ENCODE assay signal across 19 mouse cellular contexts in the genomic region with DNA sequence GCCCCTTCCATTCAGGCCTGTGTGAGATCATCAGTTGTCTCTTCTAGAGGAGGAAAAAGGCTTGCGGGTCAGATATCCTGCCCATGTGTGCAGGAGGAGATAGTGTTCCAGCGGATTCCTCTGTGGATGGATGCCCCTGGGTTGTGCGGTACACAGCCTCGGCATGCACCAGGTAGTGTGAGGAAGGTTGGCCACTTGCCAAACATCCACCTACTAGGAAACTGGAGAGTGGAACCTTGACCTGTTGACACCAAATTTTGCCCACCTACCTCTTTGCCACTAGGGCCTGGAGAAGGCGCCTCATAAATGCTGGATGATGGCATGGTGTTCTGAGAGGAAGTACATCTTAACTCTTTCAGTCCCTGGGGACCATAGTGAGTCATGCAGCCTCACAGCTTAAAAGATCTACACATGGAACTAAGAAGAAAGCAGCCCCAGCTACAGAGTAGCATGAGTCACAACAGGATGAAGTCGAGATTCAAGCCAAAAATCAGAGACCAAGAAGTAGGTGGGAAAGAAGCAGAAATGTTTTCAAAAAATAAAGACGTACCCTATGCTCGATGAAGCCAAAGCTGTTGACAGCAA. TPM values are rescaled to one million over a fixed set of nuclear protein-coding genes. Genes with fewer than 3 reads are reported as not detected.
DNase-seq lines count a peak whose midpoint lies in the region; ATAC-seq and TF ChIP-seq lines count a peak whose summit lies in the region.
"Had no signal": no experiment of that assay in that cellular context is flagged by ENCODE, and none has a peak within 500 bp of the region (broad histone marks: within the 10 kb centered on the region; RNA-seq: fewer than 3 reads in every experiment).

No protein-coding gene starts in this region.

- no peaks in the 10 kb centered on the region for H3K27me3 ChIP-seq in heart, embryonic 11.5 days (ENCODE audit: control insufficient read depth, insufficient read depth, low read length)
- no peaks in the 10 kb centered on the region; the same call in 1 of the 2 replicates for H3K27me3 ChIP-seq in cerebellum, adult 2 months (ENCODE audit: control insufficient read depth, insufficient read depth, low read length)
- H3K27me3 ChIP-seq: hindbrain, embryonic 13.5 days; kidney, embryonic 15.5 days; limb, embryonic 12.5 days; neural tube, embryonic 12.5 days had no signal

- DNase-seq in heart, adult 8-10 months (ENCODE audit: low spot score): peak; percentile 34
- no peak for DNase-seq in heart, postnatal 14 days
- peak; percentile 22 for DNase-seq in right cerebral cortex, adult 18-20 months
- no peak for DNase-seq in right cerebral cortex, postnatal 14 days
- DNase-seq in telencephalon, adult 2 months (ENCODE audit: low read depth, low spot score): peak; percentile 19
- DNase-seq in thymus, postnatal 4 days: no peak
- DNase-seq in cerebellum, adult 2 months: no peak
- DNase-seq: cerebellum, postnatal 36 days; gastrocnemius, adult 2 months; right cerebral cortex, postnatal 25 days; thymus, adult 2 months had no signal

- intact Hi-C loops in heart, postnatal 14 days (cut with DNase I): no loop called here

- no peak overlapping the region for H3K27ac ChIP-seq in heart, embryonic 11.5 days (ENCODE audit: low read depth, low read length)
- H3K27ac ChIP-seq in cerebellum, adult 2 months (ENCODE audit: insufficient read depth, low read length): no peak overlapping the region
- H3K27ac ChIP-seq: gastrocnemius, adult 2 months; hindbrain, embryonic 13.5 days; kidney, embryonic 15.5 days; limb, embryonic 12.5 days; liver, embryonic 14.5 days; neural tube, embryonic 12.5 days had no signal

- no peak overlapping the region for H3K4me2 ChIP-seq in heart, embryonic 11.5 days
- H3K4me2 ChIP-seq: hindbrain, embryonic 13.5 days; kidney, embryonic 15.5 days; limb, embryonic 12.5 days; neural tube, embryonic 12.5 days had no signal

- no peak overlapping the region for H3K9ac ChIP-seq in heart, embryonic 11.5 days (ENCODE audit: low read depth, low read length)
- H3K9ac ChIP-seq: hindbrain, embryonic 13.5 days; kidney, embryonic 15.5 days; limb, embryonic 12.5 days; liver, embryonic 14.5 days; neural tube, embryonic 12.5 days had no signal

- no peak overlapping the region for H3K4me3 ChIP-seq in heart, embryonic 11.5 days (ENCODE audit: low read depth, low read length)
- H3K4me3 ChIP-seq in cerebellum, adult 2 months (replicated peaks; ENCODE audit: insufficient read depth, low read depth, low read length): no peak overlapping the region
- H3K4me3 ChIP-seq: gastrocnemius, adult 2 months; hindbrain, embryonic 13.5 days; kidney, embryonic 15.5 days; limb, embryonic 12.5 days; neural tube, embryonic 12.5 days had no signal

- no peak for TF ChIP-seq CTCF in cerebellum, adult 2 months (IDR thresholded peaks at IDR 0.05; ENCODE audit: borderline replicate concordance, insufficient read depth, low read depth, low read length)

- H3K9me3 ChIP-seq in heart, embryonic 11.5 days (replicated peaks; ENCODE audit: control insufficient read depth, low read length): no peaks in the 10 kb centered on the region
- H3K9me3 ChIP-seq: hindbrain, embryonic 13.5 days; kidney, embryonic 15.5 days; limb, embryonic 12.5 days; neural tube, embryonic 12.5 days had no signal

- ATAC-seq in heart, embryonic 11.5 days (replicated peaks; ENCODE audit: insufficient number of reproducible peaks, low FRiP score, low TSS enrichment): 0 out of 2 replicates have a peak, but pooled peaks have one; percentile 7
- ATAC-seq: forebrain, embryonic 16.5 days; midbrain, embryonic 16.5 days had no signal

- TF ChIP-seq POLR2A in cerebellum, adult 2 months (IDR thresholded peaks at IDR 0.05; ENCODE audit: borderline replicate concordance, insufficient read depth, low read length): no peak

- WGBS in heart, embryonic 11.5 days (ENCODE audit: insufficient replicate concordance): 69% methylated on average over 8 of the region's 8 CpGs
- 88% methylated on average over 8 of the region's 8 CpGs for whole genome bisulfite sequencing in cerebellum, adult 2 months

- no peaks in the 10 kb centered on the region for H3K4me1 ChIP-seq in heart, embryonic 11.5 days (ENCODE audit: control insufficient read depth, insufficient read depth, low read length)
- no peaks in the 10 kb centered on the region for H3K4me1 ChIP-seq in cerebellum, adult 2 months (ENCODE audit: control insufficient read depth, insufficient read depth, low read length)
- H3K4me1 ChIP-seq: hindbrain, embryonic 13.5 days; kidney, embryonic 15.5 days; limb, embryonic 12.5 days; neural tube, embryonic 12.5 days had no signal

- H3K36me3 ChIP-seq in heart, embryonic 11.5 days (ENCODE audit: control insufficient read depth, insufficient read depth, low read length): no peaks in the 10 kb centered on the region
- H3K36me3 ChIP-seq: hindbrain, embryonic 13.5 days; kidney, embryonic 15.5 days; limb, embryonic 12.5 days; neural tube, embryonic 12.5 days had no signal

RNA-seq across cellular contexts. Expression of a gene that starts 20.1 kb away (rescaled TPM):
- total RNA-seq in heart, adult 8-10 months (2022): 10 to 100 TPM; 26.9 to 29.2 (median 27.7) TPM
- total RNA-seq in heart, postnatal 14 days (2021): 10 to 100 TPM; 31.5 to 32.8 TPM
- polyA plus RNA-seq in heart, embryonic 11.5 days (2014; fragmentation: Nextera tagmentation; extraction: Ambion mirVana): 26.0 and 28.1 TPM in 2 replicates
- polyA plus RNA-seq in cerebellum, adult 2 months (2012; rRNA removed): 14.7 and 16.9 TPM in 2 replicates

Comparison
In these comparisons a context has a peak if more than half of its experiments do, and no peak if none do; other contexts are left out.
1. DNase-seq: peak in heart, adult 8-10 months (single experiment), right cerebral cortex, adult 18-20 months (single experiment) and telencephalon, adult 2 months (single experiment); none in heart, postnatal 14 days (0 of 2), right cerebral cortex, postnatal 14 days (single experiment), thymus, postnatal 4 days (single experiment) and cerebellum, adult 2 months (0 of 2).